Mouse (Mus musculus): ENCODE measurements at regions not wholly inside any gene's neighbourhood (a gene's known extent, or its start where the extent isn't known, plus 50 kb on each side); places are given as distances from the start of the nearest gene placed in this dataset.

- H3K4me1 ChIP-seq (ENCODE audit: control insufficient read depth, insufficient read depth, low read length) = no peaks in the 10 kb centered on the region; the same call in 1 of the 2 replicates
- TF ChIP-seq CTCF (IDR thresholded peaks at IDR 0.05; ENCODE audit: borderline replicate concordance, insufficient read depth, low read length) (no peak), POLR2A (IDR thresholded peaks at IDR 0.05; ENCODE audit: low read depth, low read length) (no peak)
These were observed 158.9 kb upstream of the Bcor start for GRCm38 (mm10) chrX:12318848-12319651.

GRCm38 (mm10) chrX:12322453-12322852 is 162.3 kb upstream of the Bcor start:
- no peak for TF ChIP-seq CTCF (IDR thresholded peaks at IDR 0.05; ENCODE audit: borderline replicate concordance, insufficient read depth, low read length)
- TF ChIP-seq POLR2A (IDR thresholded peaks at IDR 0.05; ENCODE audit: low read depth, low read length) = no peak
- H3K27ac ChIP-seq (ENCODE audit: insufficient read depth, low read length) = no peak overlapping the region
- H3K4me1 ChIP-seq (ENCODE audit: control insufficient read depth, insufficient read depth, low read length) = no peaks in the 10 kb centered on the region; the same call in 1 of the 2 replicates
- H3K4me3 ChIP-seq (ENCODE audit: insufficient read depth, low read length) = no peak overlapping the region

More at GRCm38 (mm10) chrX:12318848-12319651, 158.9 kb upstream of the Bcor start:
- no peak overlapping the region for H3K4me3 ChIP-seq (ENCODE audit: insufficient read depth, low read length)
- no peak overlapping the region for H3K27ac ChIP-seq (ENCODE audit: insufficient read depth, low read length)

GRCm38 (mm10) chrX:12323268-12323667 is 163.1 kb upstream of the Bcor start:
- no peak overlapping the region for H3K4me3 ChIP-seq (ENCODE audit: insufficient read depth, low read length)
- TF ChIP-seq POLR2A (IDR thresholded peaks at IDR 0.05; ENCODE audit: low read depth, low read length) (no peak), CTCF (IDR thresholded peaks at IDR 0.05; ENCODE audit: borderline replicate concordance, insufficient read depth, low read length) (no peak)
- no peak overlapping the region for H3K27ac ChIP-seq (ENCODE audit: insufficient read depth, low read length)

GRCm38 (mm10) chrX:12323812-12324211 is 163.7 kb upstream of the Bcor start:
- Histone ChIP-seq H3K27ac (ENCODE audit: insufficient read depth, low read length) (no peak overlapping the region), H3K4me3 (ENCODE audit: insufficient read depth, low read length) (no peak overlapping the region), H3K4me1 (ENCODE audit: control insufficient read depth, insufficient read depth, low read length) (no peaks in the 10 kb centered on the region; the same call in 1 of the 2 replicates)
- TF ChIP-seq CTCF (IDR thresholded peaks at IDR 0.05; ENCODE audit: borderline replicate concordance, insufficient read depth, low read length) (no peak), POLR2A (IDR thresholded peaks at IDR 0.05; ENCODE audit: low read depth, low read length) (no peak)

More at GRCm38 (mm10) chrX:12323268-12323667, 163.1 kb upstream of the Bcor start:
- no peaks in the 10 kb centered on the region; the same call in 1 of the 2 replicates for H3K4me1 ChIP-seq (ENCODE audit: control insufficient read depth, insufficient read depth, low read length)

- Histone ChIP-seq H3K4me3 (ENCODE audit: insufficient read depth, low read length) (no peak overlapping the region), H3K4me1 (ENCODE audit: control insufficient read depth, insufficient read depth, low read length) (no peaks in the 10 kb centered on the region; the same call in 1 of the 2 replicates), H3K27ac (ENCODE audit: insufficient read depth, low read length) (no peak overlapping the region)
- TF ChIP-seq CTCF (IDR thresholded peaks at IDR 0.05; ENCODE audit: borderline replicate concordance, insufficient read depth, low read length) (no peak), POLR2A (IDR thresholded peaks at IDR 0.05; ENCODE audit: low read depth, low read length) (no peak)
These were observed 167.3 kb upstream of the Bcor start for GRCm38 (mm10) chrX:12327464-12327863.

GRCm38 (mm10) chrX:12340561-12340960 is 180.4 kb upstream of the Bcor start:
- H3K27ac ChIP-seq (ENCODE audit: insufficient read depth, low read length) = no peak overlapping the region
- no peaks in the 10 kb centered on the region; the same call in 1 of the 2 replicates for H3K4me1 ChIP-seq (ENCODE audit: control insufficient read depth, insufficient read depth, low read length)
- no peak overlapping the region for H3K4me3 ChIP-seq (ENCODE audit: insufficient read depth, low read length)
- TF ChIP-seq POLR2A (IDR thresholded peaks at IDR 0.05; ENCODE audit: low read depth, low read length) (no peak), CTCF (IDR thresholded peaks at IDR 0.05; ENCODE audit: borderline replicate concordance, insufficient read depth, low read length) (no peak)

GRCm38 (mm10) chrX:12341356-12341965 is 181.3 kb upstream of the Bcor start:
- TF ChIP-seq CTCF (IDR thresholded peaks at IDR 0.05; ENCODE audit: borderline replicate concordance, insufficient read depth, low read length) (no peak), POLR2A (IDR thresholded peaks at IDR 0.05; ENCODE audit: low read depth, low read length) (no peak)
- H3K27ac ChIP-seq (ENCODE audit: insufficient read depth, low read length) = no peak overlapping the region

GRCm38 (mm10) chrX:12344805-12345555 is 184.8 kb upstream of the Bcor start:
- TF ChIP-seq POLR2A (IDR thresholded peaks at IDR 0.05; ENCODE audit: low read depth, low read length) (no peak), CTCF (IDR thresholded peaks at IDR 0.05; ENCODE audit: borderline replicate concordance, insufficient read depth, low read length) (no peak)
- H3K27ac ChIP-seq (ENCODE audit: insufficient read depth, low read length) = no peak overlapping the region
- peaks cover 7% of the 10 kb centered on the region for H3K4me1 ChIP-seq (ENCODE audit: control insufficient read depth, insufficient read depth, low read length)
- no peak overlapping the region for H3K4me3 ChIP-seq (ENCODE audit: insufficient read depth, low read length)

More at GRCm38 (mm10) chrX:12341356-12341965, 181.3 kb upstream of the Bcor start:
- no peaks in the 10 kb centered on the region; the same call in 1 of the 2 replicates for H3K4me1 ChIP-seq (ENCODE audit: control insufficient read depth, insufficient read depth, low read length)
- H3K4me3 ChIP-seq (ENCODE audit: insufficient read depth, low read length) = no peak overlapping the region

- peaks cover 7% of the 10 kb centered on the region for H3K4me1 ChIP-seq (ENCODE audit: control insufficient read depth, insufficient read depth, low read length)
- no peak overlapping the region for H3K4me3 ChIP-seq (ENCODE audit: insufficient read depth, low read length)
- peak overlapping the region; percentile 56 for H3K27ac ChIP-seq (ENCODE audit: insufficient read depth, low read length)
- TF ChIP-seq CTCF (IDR thresholded peaks at IDR 0.05; ENCODE audit: borderline replicate concordance, insufficient read depth, low read length) = no peak
- TF ChIP-seq POLR2A (IDR thresholded peaks at IDR 0.05; ENCODE audit: low read depth, low read length) = no peak
These were observed 186.7 kb upstream of the Bcor start for GRCm38 (mm10) chrX:12346856-12347255.

All from embryonic fibroblast, embryonic 13.5 days (primary cell).